Mouse (Mus musculus) spleen, adult 2 months (tissue): ENCODE results near the gene Ube3b.

Experiments used
- CTCF ChIP-seq: fragments of 200-500 bp; IDR thresholded peaks from 2 replicates; pipeline ENCODE4 v1.5.1; 2011; ENCODE audit warnings: mild to moderate bottlenecking, inconsistent platforms; ENCODE audit not compliant: insufficient read depth, insufficient read length, insufficient replicate concordance; ENCODE audit errors: extremely low read depth
- POLR2A ChIP-seq: fragments of 200-500 bp; IDR thresholded peaks from 2 replicates; pipeline ENCODE4 v1.6.1; 2011; ENCODE audit warnings: low read depth, low read length, inconsistent platforms

DNA sequence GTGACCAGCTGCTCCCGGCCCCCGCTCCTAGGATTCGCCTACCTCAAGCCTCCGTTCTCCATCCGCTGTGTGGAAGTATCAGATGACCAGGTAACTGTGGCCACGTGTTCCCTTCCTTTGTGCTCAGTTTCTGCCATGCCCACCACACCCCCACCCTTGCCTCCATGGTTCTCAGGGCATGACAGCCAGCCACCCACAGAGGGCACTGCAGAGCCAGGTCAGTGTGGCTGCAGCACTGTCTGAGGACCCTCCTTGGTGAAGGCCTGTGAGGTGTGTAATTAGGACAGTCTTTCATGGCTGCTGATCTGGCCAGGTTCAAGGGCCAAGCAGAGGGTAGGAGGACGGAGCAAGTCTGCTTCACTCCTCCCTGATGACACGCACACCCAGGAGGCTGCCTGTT lies 38.1 kb downstream of the Ube3b start:
- TF ChIP-seq CTCF, result no peak
- TF ChIP-seq POLR2A, result no peak
